Mouse (Mus musculus) ES-E14 (cell line): ENCODE measurements at regions not wholly inside any gene's neighbourhood (a gene's known extent, or its start where the extent isn't known, plus 50 kb on each side); places are given as distances from the start of the nearest gene placed in this dataset.

Experiments used
- DNase-seq: peaks from one replicate; pipeline ENCODE4 v3.0.0-alpha.2; 2013; ENCODE audit warnings: low read depth, low spot score
- H3K27ac ChIP-seq: 2 replicates; pipeline ENCODE4 v1.5.1; 2012; ENCODE audit warnings: low read depth, mild to moderate bottlenecking, low read length, moderate library complexity, mixed read lengths; ENCODE audit not compliant: poor library complexity, insufficient read depth, severe bottlenecking
- H3K36me3 ChIP-seq: 2 replicates; pipeline ENCODE4 v1.6.1; 2012; ENCODE audit warnings: mild to moderate bottlenecking, low read length, moderate library complexity, mixed read lengths; ENCODE audit not compliant: control insufficient read depth, poor library complexity, insufficient read depth, severe bottlenecking
- H3K4me1 ChIP-seq, 2 experiments: fragments of 150-350 bp in 1 of 2; sonication (generic) in 1 of 2; 2 replicates each; pipeline ENCODE4 v1.6.1; 2012; ENCODE audit warnings: low read length in 2 of 2, mild to moderate bottlenecking in 1 of 2, mixed read lengths in 1 of 2; ENCODE audit not compliant: control insufficient read depth in 2 of 2, insufficient read depth in 2 of 2, poor library complexity in 1 of 2
- H3K4me3 ChIP-seq, 2 experiments: fragments of 150-350 bp in 1 of 2; sonication (generic) in 1 of 2; 2 replicates each; pipeline ENCODE4 v1.5.1; 2012; ENCODE audit warnings: low read length in 2 of 2, low read depth in 1 of 2, mild to moderate bottlenecking in 1 of 2, mixed read lengths in 1 of 2; ENCODE audit not compliant: insufficient read depth in 1 of 2, poor library complexity in 1 of 2, severe bottlenecking in 1 of 2
- H3K9ac ChIP-seq: 2 replicates; pipeline ENCODE4 v1.6.1; 2012; ENCODE audit warnings: low read depth, mild to moderate bottlenecking, low read length, mixed read lengths; ENCODE audit not compliant: poor library complexity, insufficient read depth, severe bottlenecking
- H3K9me3 ChIP-seq: fragments of 150-350 bp; sonication (generic); 2 replicates; pipeline ENCODE4 v1.6.1; 2012; ENCODE audit warnings: low read depth, mild to moderate bottlenecking, low read length; ENCODE audit not compliant: control insufficient read depth, insufficient read depth
- CHD2 ChIP-seq: IDR thresholded peaks from 2 replicates; pipeline ENCODE4 v1.6.1; 2014; ENCODE audit warnings: mild to moderate bottlenecking, low read depth, low read length, inconsistent platforms
- HCFC1 ChIP-seq: IDR thresholded peaks from 2 replicates; pipeline ENCODE4 v1.6.1; 2012; ENCODE audit warnings: low read length, inconsistent platforms, borderline replicate concordance; ENCODE audit not compliant: insufficient read depth
- MAFK ChIP-seq: IDR thresholded peaks from 2 replicates; pipeline ENCODE4 v1.6.1; 2014; ENCODE audit warnings: mild to moderate bottlenecking, low read depth, low read length, inconsistent platforms; ENCODE audit not compliant: insufficient read depth
- ZC3H11A ChIP-seq: IDR thresholded peaks from 2 replicates; pipeline ENCODE4 v1.6.1; 2012; ENCODE audit warnings: low read depth, mild to moderate bottlenecking, inconsistent platforms, low read length, borderline replicate concordance
- ZNF384 ChIP-seq: IDR thresholded peaks from 2 replicates; pipeline ENCODE4 v1.6.1; 2012; ENCODE audit warnings: low read depth, low read length, inconsistent platforms
- in situ Hi-C, 2 experiments: fragments of 600-800 bp; cut with MboI; formaldehyde crosslinking; loops; one replicate each; pipeline ENCODE4 v1.15.1; 2025; ENCODE audit warnings: low sequenced_read_pairs in 2 of 2, inconsistent platforms in 1 of 2; ENCODE audit not compliant: unreplicated experiment in 2 of 2

DNA sequence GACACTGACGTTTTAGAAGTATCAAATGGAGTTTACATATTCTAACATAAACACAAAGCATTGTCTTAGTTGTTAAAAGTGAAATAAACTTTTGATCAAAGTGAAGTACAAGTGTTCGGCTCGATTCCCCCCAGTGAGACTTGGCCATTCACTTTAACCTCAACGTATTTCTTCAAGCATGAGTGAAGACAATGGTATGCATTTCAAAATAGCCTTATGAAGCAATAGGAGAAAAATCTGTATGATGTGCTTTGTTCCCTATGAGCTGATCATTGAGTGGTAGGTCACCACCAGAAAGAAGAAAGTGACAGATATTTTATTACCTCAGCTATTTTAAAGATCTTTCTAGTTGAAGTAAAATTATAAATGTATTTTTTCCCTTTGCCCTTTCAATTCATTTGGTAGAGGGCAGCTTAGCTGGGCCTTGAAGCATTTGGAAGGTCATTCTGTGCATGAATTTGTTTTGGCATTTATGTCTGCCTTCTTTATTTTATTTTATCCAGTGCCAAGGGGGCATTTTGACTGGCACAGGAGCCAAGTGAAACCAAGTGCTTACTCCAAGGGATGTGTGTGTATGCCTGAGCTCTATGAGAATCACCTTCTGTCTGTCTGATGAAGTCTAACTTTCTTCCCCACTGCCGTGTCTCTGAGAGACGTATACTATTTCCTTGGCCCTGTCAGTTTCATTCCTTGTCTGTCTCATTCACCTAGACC is 386.8 kb upstream of the A1bg start:
- H3K27ac ChIP-seq: no peak overlapping the region
- DNase-seq: no peak
- no peaks in the 10 kb centered on the region for H3K4me1 ChIP-seq
- H3K36me3 ChIP-seq: no peaks in the 10 kb centered on the region
- H3K4me3 ChIP-seq: no peak overlapping the region
- in situ Hi-C loops: no loop called here
- H3K9ac ChIP-seq: no peak overlapping the region
- no peaks in the 10 kb centered on the region for H3K9me3 ChIP-seq
- TF ChIP-seq HCFC1: no peak
- TF ChIP-seq CHD2: no peak
- TF ChIP-seq ZC3H11A: no peak
- no peak for TF ChIP-seq ZNF384
- TF ChIP-seq MAFK: no peak

DNA sequence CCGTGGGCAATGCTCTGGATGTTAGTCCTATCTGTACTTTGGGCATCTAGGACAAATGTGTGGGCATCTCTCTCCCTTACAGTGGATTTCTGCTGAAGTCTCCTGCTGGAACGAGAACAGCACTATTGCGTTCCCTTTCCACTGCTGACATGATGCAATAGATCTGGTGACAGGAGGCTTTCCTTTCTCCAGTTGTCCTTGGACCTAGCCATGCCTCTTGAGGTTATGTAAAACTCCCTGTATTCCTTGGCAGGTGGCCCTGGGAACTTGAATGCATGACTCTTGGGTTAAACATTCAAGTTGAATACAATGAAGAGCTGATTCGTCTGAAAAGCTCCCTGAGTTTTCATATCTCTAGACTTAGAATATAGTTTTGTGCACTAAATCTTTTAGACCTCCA is 386.1 kb upstream of the A1bg start:
- no peak for DNase-seq
- TF ChIP-seq ZC3H11A: no peak
- no peak for TF ChIP-seq HCFC1
- no peak for TF ChIP-seq ZNF384
- TF ChIP-seq MAFK: no peak
- no peak for TF ChIP-seq CHD2
- H3K4me1 ChIP-seq: no peaks in the 10 kb centered on the region
- H3K4me3 ChIP-seq: no peak overlapping the region
- no peaks in the 10 kb centered on the region for H3K9me3 ChIP-seq
- in situ Hi-C loops: no loop called here
- no peaks in the 10 kb centered on the region for H3K36me3 ChIP-seq
- H3K9ac ChIP-seq: no peak overlapping the region
- H3K27ac ChIP-seq: no peak overlapping the region

DNA sequence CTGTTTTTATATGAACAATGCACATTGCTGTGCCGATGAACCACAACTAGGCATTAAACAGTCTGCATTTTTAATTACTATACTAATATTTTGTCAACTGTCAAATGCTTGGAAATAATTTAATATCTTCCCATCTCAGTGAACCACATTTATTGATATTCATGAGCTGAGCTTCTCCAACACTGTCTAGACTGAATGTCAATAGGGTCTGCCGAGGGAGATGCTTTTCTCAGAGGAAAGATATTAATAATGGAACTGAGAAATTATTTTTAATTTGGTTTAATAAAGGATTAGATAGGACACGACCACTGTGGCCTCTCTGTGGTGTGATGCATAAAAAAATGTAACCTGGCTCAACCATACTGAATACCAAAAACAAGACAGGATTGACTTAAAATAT is 381.7 kb upstream of the A1bg start:
- H3K4me3 ChIP-seq: no peak overlapping the region
- no peak for TF ChIP-seq CHD2
- no peak for TF ChIP-seq HCFC1
- TF ChIP-seq ZNF384: no peak
- no peak for TF ChIP-seq ZC3H11A
- TF ChIP-seq MAFK: no peak
- H3K27ac ChIP-seq: no peak overlapping the region
- no peaks in the 10 kb centered on the region for H3K9me3 ChIP-seq
- no peaks in the 10 kb centered on the region for H3K36me3 ChIP-seq
- DNase-seq: no peak
- no peak overlapping the region for H3K9ac ChIP-seq
- in situ Hi-C loops: no loop called here
- no peaks in the 10 kb centered on the region for H3K4me1 ChIP-seq

DNA sequence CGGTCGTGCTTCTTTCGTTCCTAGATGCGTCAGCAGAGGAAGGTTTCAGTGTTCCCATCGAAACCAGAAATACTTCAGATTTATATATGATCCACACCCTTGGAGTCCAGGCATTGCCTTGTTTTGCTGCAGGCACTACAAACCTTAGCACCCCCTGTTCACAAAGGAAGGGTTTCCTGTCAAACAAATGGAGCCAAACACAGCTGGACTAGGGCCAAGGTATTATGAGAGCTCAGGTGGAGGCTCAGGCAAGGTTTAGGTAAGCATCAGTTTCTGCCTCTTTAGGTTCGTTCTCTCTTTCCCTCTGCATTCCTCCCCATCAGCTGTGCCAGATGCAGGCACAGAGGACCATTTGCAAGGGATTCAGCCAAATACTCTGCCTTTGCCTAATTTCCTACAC is 377.0 kb upstream of the A1bg start:
- in situ Hi-C loops: no loop called here
- TF ChIP-seq ZC3H11A (no peak), MAFK (no peak), CHD2 (no peak), ZNF384 (no peak), HCFC1 (no peak)
- Histone ChIP-seq H3K4me1 (no peaks in the 10 kb centered on the region), H3K9ac (no peak overlapping the region), H3K9me3 (no peaks in the 10 kb centered on the region), H3K27ac (no peak overlapping the region), H3K36me3 (no peaks in the 10 kb centered on the region), H3K4me3 (no peak overlapping the region)
- DNase-seq: no peak
